30 mouse cellular contexts compared by ENCODE assay signal in the genomic region with DNA sequence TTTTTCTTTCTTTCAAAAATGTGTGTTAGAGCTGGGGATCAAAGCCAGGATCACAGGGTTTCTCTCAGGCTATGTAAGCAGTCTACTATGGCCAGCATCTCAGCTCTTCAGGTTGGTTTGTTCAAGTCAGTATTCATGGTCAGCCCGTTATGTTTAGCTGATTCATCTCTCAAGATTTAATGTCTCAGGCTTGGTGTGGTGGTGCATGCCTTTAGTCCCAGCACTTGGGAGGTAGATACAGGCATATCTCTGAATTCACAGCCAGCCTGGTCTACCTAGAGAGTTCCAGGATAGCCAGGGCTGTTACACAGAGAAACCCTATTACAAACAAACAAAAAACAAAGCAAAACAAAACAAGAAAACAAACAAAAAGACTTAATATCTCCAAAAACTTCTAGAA. TPM values are rescaled to one million over a fixed set of nuclear protein-coding genes. Genes with fewer than 3 reads are reported as not detected.
DNase-seq lines count a peak whose midpoint lies in the region; ATAC-seq and TF ChIP-seq lines count a peak whose summit lies in the region.
"Had no signal": no experiment of that assay in that cellular context is flagged by ENCODE, and none has a peak within 500 bp of the region (broad histone marks: within the 10 kb centered on the region; RNA-seq: fewer than 3 reads in every experiment).

No protein-coding gene starts in this region.

- 6% methylated on average over 1 of the region's 1 CpGs for WGBS in liver, embryonic 14.5 days (ENCODE audit: insufficient replicate concordance)

- no peaks in the 10 kb centered on the region for H3K27me3 ChIP-seq in MEL (ENCODE audit: control insufficient read depth in 1 of 2, insufficient read depth in 2 of 2, low read length in 2 of 2)
- H3K27me3 ChIP-seq in liver, embryonic 14.5 days (ENCODE audit: control insufficient read depth, insufficient read depth, low read length), result no peaks in the 10 kb centered on the region
- H3K27me3 ChIP-seq: hindbrain, embryonic 13.5 days; limb, embryonic 13.5 days; neural tube, embryonic 15.5 days had no signal

- H3K79me2 ChIP-seq in MEL (ENCODE audit: control insufficient read depth, insufficient read depth, low read length, poor library complexity), result peaks cover 7% of the 10 kb centered on the region

- no peak for TF ChIP-seq CTCF in MEL (IDR thresholded peaks at IDR 0.05 in 2 of 3, conservative IDR thresholded peaks at IDR 0.05 in 1 of 3; ENCODE audit: control insufficient read depth in 1 of 3, insufficient read depth in 1 of 3, low read depth in 2 of 3, low read length in 3 of 3, poor library complexity in 1 of 3, severe bottlenecking in 1 of 3)
- TF ChIP-seq CTCF in liver, embryonic 14.5 days (IDR thresholded peaks at IDR 0.05; ENCODE audit: low read depth), result no peak

- peaks cover 0 to 17% of the 10 kb centered on the region in 2 experiments; a peak in 2 of 4 replicates for H3K36me3 ChIP-seq in MEL (ENCODE audit: control insufficient read depth in 1 of 2, insufficient read depth in 2 of 2, low read length in 2 of 2)
- peaks cover 3% of the 10 kb centered on the region for H3K36me3 ChIP-seq in liver, embryonic 14.5 days (replicated peaks; ENCODE audit: control insufficient read depth, insufficient read depth, low read depth)
- H3K36me3 ChIP-seq: heart, embryonic 10.5 days; hindbrain, embryonic 13.5 days; limb, embryonic 13.5 days; neural tube, embryonic 15.5 days had no signal

- peak; percentile 61 for ATAC-seq in erythroid progenitor cell, adult 5-6 weeks (replicated peaks; ENCODE audit: low FRiP score, poor library complexity, severe bottlenecking)
- ATAC-seq in liver, embryonic 14.5 days (ENCODE audit: insufficient read depth), result peak; percentile 70
- ATAC-seq: activated CD4-positive, CD25-positive, alpha-beta regulatory T cell, adult 4 months; forebrain, embryonic 16.5 days; intestine, postnatal 0 days had no signal

- peak overlapping the region; percentile 74 for H3K4me2 ChIP-seq in liver, embryonic 14.5 days (ENCODE audit: low read depth)
- H3K4me2 ChIP-seq: hindbrain, embryonic 13.5 days; limb, embryonic 13.5 days; neural tube, embryonic 15.5 days had no signal

- no peak for TF ChIP-seq RAD21 in MEL (IDR thresholded peaks at IDR 0.05; ENCODE audit: low read depth, low read length)

- H3K9me3 ChIP-seq in MEL (replicated peaks; ENCODE audit: insufficient read depth, low read length), result no peaks in the 10 kb centered on the region
- H3K9me3 ChIP-seq in liver, embryonic 14.5 days (ENCODE audit: control insufficient read depth, low read length), result no peaks in the 10 kb centered on the region
- H3K9me3 ChIP-seq: heart, embryonic 10.5 days; hindbrain, embryonic 13.5 days; limb, embryonic 13.5 days; neural tube, embryonic 15.5 days had no signal

- peak overlapping the region; percentile 19; the same call in 1 of the 2 replicates for H3K27ac ChIP-seq in MEL (ENCODE audit: control insufficient read depth, low read depth, low read length)
- H3K27ac ChIP-seq in liver, embryonic 14.5 days, result peak overlapping the region; percentile 96
- H3K27ac ChIP-seq: heart, embryonic 10.5 days; hindbrain, embryonic 13.5 days; limb, embryonic 13.5 days; macrophage; neural tube, embryonic 15.5 days had no signal

- no peak for TF ChIP-seq EP300 in MEL (IDR thresholded peaks at IDR 0.05; ENCODE audit: low read depth in 1 of 2, low read length in 2 of 2)
- peak; percentile 67 for TF ChIP-seq EP300 in liver, embryonic 14.5 days (IDR thresholded peaks at IDR 0.05; ENCODE audit: low read depth)

- TF ChIP-seq POLR2A in MEL (IDR thresholded peaks at IDR 0.05; ENCODE audit: control insufficient read depth in 1 of 2, insufficient read depth in 1 of 2, low read depth in 1 of 2, low read length in 2 of 2, poor library complexity in 1 of 2), result no peak

- no peak overlapping the region for H3K9ac ChIP-seq in MEL (ENCODE audit: control insufficient read depth, low read depth, low read length, poor library complexity, severe bottlenecking)
- H3K9ac ChIP-seq in liver, embryonic 14.5 days (replicated peaks), result peak overlapping the region; percentile 69
- H3K9ac ChIP-seq: hindbrain, embryonic 13.5 days; limb, embryonic 13.5 days; neural tube, embryonic 15.5 days had no signal

- H3K4me3 ChIP-seq in MEL (ENCODE audit: control insufficient read depth in 1 of 2, insufficient read depth in 1 of 2, low read depth in 2 of 2, low read length in 2 of 2), result no peak overlapping the region; a peak in 1 of 4 replicates
- peak overlapping the region; percentile 4 to 18; a peak in 1 of 4 replicates for H3K4me3 ChIP-seq in liver, embryonic 14.5 days (ENCODE audit: insufficient read depth in 1 of 2, low read depth in 2 of 2, low read length in 2 of 2)
- H3K4me3 ChIP-seq: heart, embryonic 10.5 days; hindbrain, embryonic 13.5 days; limb, embryonic 13.5 days; neural tube, embryonic 15.5 days had no signal

- H3K4me1 ChIP-seq in MEL (ENCODE audit: control insufficient read depth in 1 of 2, insufficient read depth in 2 of 2, low read length in 2 of 2), result peaks cover 7 to 8% of the 10 kb centered on the region in 2 experiments
- peaks cover 34 to 38% of the 10 kb centered on the region in 2 experiments for H3K4me1 ChIP-seq in liver, embryonic 14.5 days (replicated peaks; ENCODE audit: control insufficient read depth in 2 of 2, insufficient read depth in 2 of 2, low read length in 1 of 2)
- H3K4me1 ChIP-seq: limb, embryonic 13.5 days had no signal

- DNase-seq in MEL (ENCODE audit: low read depth, low spot score), result peak; percentile 15
- peak; percentile 63 for DNase-seq in c-Kit-negative CD71-positive TER-119-positive erythroid progenitor cells, embryonic 14.5 days (ENCODE audit: low read depth, low spot score)
- peak; percentile 62 to 69 (median 64) for DNase-seq in liver, embryonic 14.5 days (ENCODE audit: low read depth in 3 of 3, low spot score in 3 of 3)
- DNase-seq in embryo, embryonic 9.5 days (ENCODE audit: extremely low spot score), result no peak
- no peak for DNase-seq in right cerebral cortex, postnatal 36 days (ENCODE audit: low spot score in 2 of 2)
- no peak for DNase-seq in testis, postnatal 10 days (ENCODE audit: low spot score)
- DNase-seq in left cerebral cortex, adult 11 months (ENCODE audit: low spot score), result no peak
- DNase-seq: adrenal gland, adult 2 months; adrenal gland, postnatal 36 days; cerebellum, adult 2 months; cerebellum, postnatal 14 days; gastrocnemius, postnatal 25 days; heart, adult 11 months; heart, postnatal 4 days; kidney, adult 9 months; kidney, postnatal 10 days; lung, adult 2 months; lung, postnatal 10 days; midbrain, embryonic 14.5 days; retina, postnatal 1 day; right cerebral cortex, postnatal 14 days had no signal

TF ChIP-seq in MEL, 35 proteins besides CTCF, POLR2A, EP300 and RAD21:
- no peak for TF ChIP-seq ZMIZ1 (IDR thresholded peaks at IDR 0.05; ENCODE audit: low read depth, low read length)
- TF ChIP-seq UBTF (IDR thresholded peaks at IDR 0.05; ENCODE audit: borderline replicate concordance, insufficient read depth, low read depth, low read length), result no peak
- TF ChIP-seq ZC3H11A (IDR thresholded peaks at IDR 0.05; ENCODE audit: low read depth, low read length), result no peak
- TF ChIP-seq POLR2AphosphoS2 (IDR thresholded peaks at IDR 0.05; ENCODE audit: low read length), result no peak
- TF ChIP-seq MXI1 (IDR thresholded peaks at IDR 0.05; ENCODE audit: low read depth, low read length), result no peak
- no peak for TF ChIP-seq RCOR1 (IDR thresholded peaks at IDR 0.05; ENCODE audit: low read depth, low read length)
- no peak for TF ChIP-seq ELF1 (IDR thresholded peaks at IDR 0.05; ENCODE audit: low read depth, low read length)
- TF ChIP-seq NELFE (IDR thresholded peaks at IDR 0.05; ENCODE audit: low read depth, low read length), result no peak
- TF ChIP-seq JUND (IDR thresholded peaks at IDR 0.05; ENCODE audit: low read depth, low read length), result no peak
- TF ChIP-seq POLR2AphosphoS5 (IDR thresholded peaks at IDR 0.05; ENCODE audit: borderline replicate concordance, low read depth, low read length), result no peak
- no peak for TF ChIP-seq SMC3 (IDR thresholded peaks at IDR 0.05; ENCODE audit: low read depth, low read length)

RNA-seq across cellular contexts. Expression of a gene that starts 5.7 kb away (rescaled TPM):
- 7.6 and 10.8 TPM in 2 replicates for total RNA-seq in MEL (2012; rRNA removed)
- polyA plus RNA-seq in MEL (2012; ENCODE audit: insufficient read depth in 1 of 2, insufficient read length in 2 of 2, low read depth in 1 of 2, low replicate concordance in 2 of 2, missing spikeins in 1 of 2), result 10 to 100 TPM in 1 of 2 experiments, not detected in 1; 10.1 TPM
- total RNA-seq in erythroid progenitor cell, adult 5-6 weeks (2015; ENCODE audit: low replicate concordance), result 264 and 423 TPM in 2 replicates
- total RNA-seq in erythroid progenitor cell, adult 5-6 weeks (2017; ENCODE audit: low replicate concordance), result 229 and 243 TPM in 2 replicates
- 20.7 and 32.8 TPM in 2 replicates for polyA plus RNA-seq in liver, embryonic 14.5 days (2012; rRNA removed)
- 46.3 and 51.1 TPM in 2 replicates for polyA plus RNA-seq in liver, embryonic 14.5 days (2014; fragmentation: Nextera tagmentation; extraction: Ambion mirVana)

Comparison
In these comparisons a context has a peak if more than half of its experiments do, and no peak if none do; other contexts are left out.
1. DNase-seq: peak in MEL (single experiment), c-Kit-negative CD71-positive TER-119-positive erythroid progenitor cells, embryonic 14.5 days (single experiment) and liver, embryonic 14.5 days (3 of 3); none in embryo, embryonic 9.5 days (single experiment), right cerebral cortex, postnatal 36 days (0 of 2), testis, postnatal 10 days (single experiment) and left cerebral cortex, adult 11 months (single experiment).
2. H3K4me3 ChIP-seq: peak in liver, embryonic 14.5 days (2 of 2); none in MEL (0 of 2).
3. RNA of a gene that starts 5.7 kb away (total RNA-seq): 229 to 423 TPM in erythroid progenitor cell, adult 5-6 weeks; 7.6 to 10.8 TPM in MEL; every median in the first group is over 10 times any median in the second.